Mouse (Mus musculus): ENCODE data around the gene Creb5.

Creb5 gene

DNA sequence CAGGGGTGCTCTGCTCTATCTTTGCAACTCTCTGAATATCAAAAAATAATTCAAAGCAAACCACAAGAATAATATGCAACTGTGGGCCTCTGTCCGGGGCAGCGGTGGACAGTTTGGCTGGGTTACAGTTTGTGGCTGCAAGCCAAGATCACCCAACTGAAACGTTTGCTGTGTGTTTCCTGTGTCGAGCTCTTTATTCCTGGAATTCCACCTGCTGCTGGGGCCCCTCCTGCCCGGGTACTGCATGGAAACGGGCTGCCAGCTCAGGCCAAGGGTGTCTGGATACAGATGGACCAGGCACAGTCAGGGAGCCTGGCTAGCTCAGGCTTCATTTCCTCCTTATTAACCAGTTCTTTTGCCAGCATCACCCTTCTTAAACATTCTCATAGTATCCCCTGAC is 269.0 kb downstream of the Creb5 start:
- DNase-seq: peak; percentile 72 to 87

DNA sequence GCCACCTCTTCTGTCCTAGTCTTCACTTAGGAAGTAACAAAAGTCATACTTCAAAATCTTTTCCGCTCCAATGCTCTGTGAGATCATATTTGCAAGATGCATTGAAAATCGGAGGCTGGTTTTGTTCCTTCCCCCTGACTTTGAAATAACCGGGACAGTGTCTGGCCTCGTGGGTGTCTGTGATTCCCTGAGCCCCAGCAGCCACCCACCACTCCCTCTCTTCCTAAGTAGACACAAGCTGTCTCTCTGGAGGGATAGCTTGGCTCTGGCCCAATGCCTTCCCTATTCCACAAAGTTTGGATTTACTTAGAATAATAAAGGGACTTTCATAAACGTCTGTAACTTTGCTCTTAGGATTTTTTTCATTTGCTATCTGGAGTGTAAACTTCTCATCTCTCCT is 273.9 kb downstream of the Creb5 start:
- DNase-seq: no peak

DNA sequence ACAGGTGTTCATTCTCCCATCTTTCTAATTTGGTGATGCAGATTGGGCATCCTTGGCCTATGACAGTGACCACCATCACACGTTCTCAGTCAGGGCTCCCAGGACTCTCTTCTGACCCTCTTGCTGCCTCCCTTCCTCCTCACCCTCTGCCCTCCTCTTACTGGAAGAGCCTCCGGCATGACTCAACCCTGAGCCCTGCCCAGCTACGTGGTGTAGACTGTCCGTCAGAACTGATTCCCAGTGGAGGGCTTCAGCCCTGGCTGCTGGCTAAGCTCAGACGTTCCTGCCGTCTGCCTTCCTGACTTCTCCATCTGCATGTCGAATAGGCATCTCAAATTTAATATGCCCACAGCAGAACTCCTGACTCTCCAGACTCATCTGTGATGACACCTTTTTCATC is 275.5 kb downstream of the Creb5 start:
- DNase-seq: no peak

DNA sequence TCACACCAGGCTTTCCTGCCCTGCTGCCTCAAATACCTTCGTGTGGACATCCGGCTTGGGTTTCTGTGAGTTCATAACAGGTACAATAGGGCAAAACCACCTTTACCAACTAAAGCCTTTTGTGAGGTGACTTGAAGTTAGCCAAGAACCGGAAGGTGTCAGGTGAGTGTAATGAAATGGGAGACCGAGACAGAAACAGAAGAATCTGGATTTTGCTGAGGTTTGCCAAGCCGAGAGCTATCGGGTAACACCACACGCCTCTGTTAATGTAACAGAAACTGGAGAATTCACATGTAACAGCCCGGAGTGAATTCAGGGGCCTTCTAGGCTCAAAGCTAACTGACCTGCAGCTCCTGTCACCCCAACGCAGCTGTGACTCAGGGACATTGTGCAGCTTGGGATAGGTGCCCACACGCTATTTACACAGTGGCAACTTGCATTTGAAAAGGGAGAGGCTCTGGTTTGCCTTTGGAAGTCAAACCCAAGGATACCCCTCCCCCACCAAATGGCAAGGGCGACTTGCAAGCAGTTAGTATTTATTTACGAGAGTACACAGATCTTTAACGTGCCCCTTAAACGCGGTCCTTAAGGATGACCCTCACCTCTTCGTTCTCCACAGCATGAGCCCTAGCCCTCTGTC is 276.6 kb downstream of the Creb5 start:
- DNase-seq: no peak

DNA sequence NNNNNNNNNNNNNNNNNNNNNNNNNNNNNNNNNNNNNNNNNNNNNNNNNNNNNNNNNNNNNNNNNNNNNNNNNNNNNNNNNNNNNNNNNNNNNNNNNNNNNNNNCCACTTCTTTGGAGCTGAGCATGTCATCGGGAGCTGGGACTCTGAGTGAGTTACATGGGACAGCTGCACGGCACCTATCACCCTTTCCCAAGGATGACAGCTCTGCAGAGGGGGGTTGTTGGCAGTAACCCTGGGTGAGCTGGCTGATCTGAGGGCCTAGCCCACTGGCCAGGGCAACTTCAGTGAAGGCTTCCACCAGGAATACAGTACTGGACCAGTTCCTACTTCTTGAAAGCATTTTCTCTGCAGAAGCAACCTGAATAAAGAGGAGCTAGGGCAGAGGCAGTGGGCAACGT is 282.4 kb downstream of the Creb5 start:
- DNase-seq: no peak

DNA sequence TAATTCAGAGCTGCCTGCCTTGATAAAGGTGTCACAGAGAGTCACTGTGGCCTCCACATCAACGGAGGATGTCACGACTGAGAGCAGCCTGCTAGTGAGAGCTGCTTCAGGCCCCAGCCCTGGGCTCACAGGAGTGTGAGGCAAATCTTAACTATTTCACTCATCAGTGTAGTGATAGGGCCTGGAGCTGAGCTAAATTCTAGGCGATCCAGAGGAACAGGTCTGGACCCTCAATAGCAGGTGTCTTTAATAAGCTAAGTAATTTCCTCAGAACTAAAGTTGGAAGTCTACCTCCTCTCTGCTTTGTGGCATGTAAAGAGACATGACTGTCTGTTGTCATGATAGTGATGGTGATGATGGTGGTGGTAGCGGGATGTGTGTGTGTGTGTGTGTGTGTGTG is 283.8 kb downstream of the Creb5 start:
- no peak for DNase-seq

DNA sequence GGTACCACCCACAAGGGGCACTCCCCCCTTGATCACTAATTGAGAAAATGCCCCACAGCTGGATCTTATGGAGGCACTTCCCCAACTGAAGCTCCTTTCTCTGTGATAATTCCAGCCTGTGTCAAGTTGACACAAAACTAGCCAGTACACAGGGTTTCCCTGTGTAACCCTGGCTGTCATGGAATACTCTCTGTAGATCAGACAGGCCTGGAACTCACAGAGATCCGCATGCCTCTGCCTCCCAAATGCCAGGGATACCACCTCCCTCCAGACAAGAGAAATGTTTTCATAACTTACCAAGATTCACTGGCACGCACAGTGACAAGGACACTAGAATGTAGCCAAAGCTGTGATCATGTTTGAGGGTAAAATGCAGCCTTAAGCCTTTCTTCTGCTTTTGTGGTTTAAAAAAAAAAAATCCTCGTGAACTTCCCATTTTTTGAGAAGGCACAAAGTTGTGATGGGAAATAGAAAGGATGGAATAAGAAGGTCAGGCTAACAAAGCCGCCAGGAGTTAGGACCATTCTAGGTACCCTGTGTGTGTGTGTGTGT is 284.6 kb downstream of the Creb5 start:
- DNase-seq: no peak

DNA sequence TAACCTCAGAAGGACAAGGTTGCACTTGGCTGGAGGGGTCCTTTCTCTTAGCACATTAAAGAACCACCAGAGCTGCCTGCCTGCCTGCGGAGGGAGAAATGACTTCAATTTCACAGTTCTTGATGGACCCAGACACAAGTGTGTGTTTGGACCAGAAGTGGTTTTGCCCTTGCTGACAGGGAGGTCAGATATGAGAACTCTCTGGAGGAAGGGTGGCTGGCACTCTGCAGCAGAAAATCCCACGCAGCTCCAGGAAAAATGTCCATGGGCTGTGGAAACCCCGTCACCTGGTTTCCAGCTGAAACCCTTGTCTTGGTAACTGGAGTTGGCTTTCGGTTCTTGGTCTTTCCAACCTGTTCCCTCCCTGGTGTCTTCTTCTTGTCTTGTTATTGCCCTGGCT is 285.4 kb downstream of the Creb5 start:
- DNase-seq: no peak

DNA sequence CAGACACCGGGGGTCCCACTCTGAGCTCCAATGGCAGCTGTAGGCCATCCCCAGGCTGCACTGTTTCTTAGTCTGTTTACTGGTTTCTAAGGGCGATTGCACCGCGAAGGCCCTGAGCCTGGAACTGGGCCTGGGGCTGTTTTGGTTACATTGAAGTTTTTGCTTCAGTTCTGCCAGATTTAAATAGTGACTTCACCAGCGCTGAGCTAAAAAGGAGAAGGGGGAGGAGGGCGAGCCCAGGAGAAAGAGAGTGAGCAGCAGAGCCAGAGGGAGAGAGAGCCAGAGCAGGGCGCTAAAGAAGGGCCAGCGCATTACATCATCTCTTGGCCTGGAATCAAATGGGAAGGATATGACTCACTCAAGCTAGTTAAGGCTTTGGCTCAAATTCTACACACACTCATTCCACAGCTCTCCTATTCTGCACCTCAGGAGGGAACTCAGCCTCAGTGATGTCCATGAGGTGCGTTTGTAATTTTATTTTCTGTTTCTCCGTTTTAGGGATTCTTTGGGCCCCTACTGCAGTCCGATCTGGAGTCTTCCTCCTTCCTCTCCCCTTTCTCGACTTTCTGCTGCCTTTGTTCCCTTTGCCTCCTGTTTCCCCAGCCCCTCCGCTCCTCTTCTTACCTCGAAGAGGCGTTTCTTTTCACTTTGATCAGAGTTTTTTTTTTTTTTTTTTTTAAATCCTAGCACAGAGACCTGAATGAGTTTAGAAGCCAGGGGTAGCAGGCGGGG is 286.1 kb downstream of the Creb5 start:
- peak; percentile 86 to 93 for DNase-seq

DNA sequence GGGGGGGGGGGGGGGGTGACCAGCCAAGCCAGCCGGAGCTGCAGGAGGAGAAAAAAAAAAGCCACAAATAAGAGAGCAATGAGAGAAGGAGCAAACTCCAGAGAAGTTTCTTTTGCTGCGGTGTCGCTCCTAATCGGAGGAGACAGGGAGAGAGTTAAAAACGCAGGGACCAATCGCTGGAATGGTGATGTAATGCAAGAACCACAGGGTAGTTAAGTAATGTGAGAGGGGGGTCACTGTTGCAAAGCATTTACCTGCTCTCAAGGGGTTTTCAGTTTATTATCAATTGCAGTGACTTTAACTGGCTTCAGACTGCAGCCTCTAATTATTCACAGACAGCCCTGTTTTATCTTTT is 286.6 kb downstream of the Creb5 start:
- no peak for DNase-seq

DNA sequence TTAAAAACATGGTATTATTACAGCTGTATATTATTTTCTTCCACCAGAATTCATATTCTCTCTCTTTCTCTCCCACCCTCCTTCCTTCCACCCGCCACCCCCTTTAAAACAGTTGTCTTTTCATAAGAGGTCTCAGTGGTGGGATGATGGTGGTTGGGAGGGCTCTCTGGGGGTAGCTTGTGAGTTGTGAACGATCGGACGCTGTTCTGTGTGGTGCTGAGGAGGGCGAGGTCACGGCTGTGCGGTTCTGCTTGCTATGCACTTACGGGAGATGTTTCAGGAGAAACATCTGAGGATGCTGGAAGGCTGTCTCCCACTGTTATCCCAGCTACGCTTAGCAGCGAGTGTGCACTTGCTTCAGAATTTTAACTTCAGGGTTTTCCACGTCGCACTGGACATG is 287.0 kb downstream of the Creb5 start:
- no peak for DNase-seq

DNA sequence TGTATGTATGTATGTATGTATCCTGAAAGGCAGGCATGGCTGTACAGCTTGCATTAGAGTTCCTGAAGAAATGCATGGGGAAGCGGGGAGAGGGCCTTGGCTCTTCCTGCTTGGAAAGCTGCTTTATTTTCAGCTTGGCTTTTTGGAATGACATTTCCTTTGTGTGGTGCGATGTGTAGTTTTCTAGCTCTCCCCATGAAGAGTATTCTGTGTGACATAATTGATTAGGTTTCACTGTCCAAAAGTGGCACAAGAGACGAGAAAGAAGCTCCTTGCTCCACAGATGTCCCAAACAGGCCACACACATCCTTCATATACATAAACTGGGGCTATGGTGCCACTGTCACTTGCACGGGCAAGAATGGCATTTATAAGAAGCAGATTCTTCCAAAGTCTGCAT is 288.1 kb downstream of the Creb5 start:
- DNase-seq: no peak

DNA sequence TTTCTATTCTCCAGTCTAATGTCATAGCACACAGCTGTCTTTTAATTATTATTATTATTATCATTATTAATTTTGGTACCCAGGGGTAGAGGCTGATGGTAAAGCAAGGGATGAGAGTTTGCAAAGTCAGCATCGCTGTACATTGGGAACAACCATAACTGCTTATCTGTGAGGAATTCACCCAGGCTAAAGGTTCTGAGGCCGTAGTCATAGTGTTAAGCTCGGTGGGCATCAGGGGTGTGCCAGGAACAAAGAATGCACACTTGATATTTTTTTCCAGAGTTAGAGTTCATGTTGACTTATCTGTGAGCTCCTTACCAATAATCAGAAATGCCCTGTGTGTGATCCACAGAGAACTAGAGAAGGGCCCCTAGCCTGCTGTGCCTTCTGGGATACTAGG is 288.8 kb downstream of the Creb5 start:
- DNase-seq: no peak

DNA sequence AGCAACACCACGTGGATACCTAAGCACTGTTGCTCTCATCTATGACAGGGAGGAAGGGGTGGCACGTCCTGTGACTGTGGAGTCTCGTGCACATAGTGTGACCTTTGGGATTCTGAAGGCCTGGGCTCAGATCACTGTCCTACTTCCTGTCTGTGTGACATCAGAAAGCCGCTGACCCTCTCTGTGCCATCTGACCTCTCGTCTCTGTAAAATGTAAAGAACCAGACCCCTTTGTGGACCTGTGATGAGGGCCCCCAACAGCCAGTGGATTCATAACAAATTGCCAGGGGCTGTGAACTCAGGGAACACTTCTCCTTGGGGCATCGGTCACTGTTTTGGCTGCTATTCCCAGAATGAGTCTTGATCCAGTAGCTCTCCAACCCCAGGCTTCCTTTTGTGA is 289.8 kb downstream of the Creb5 start:
- DNase-seq: no peak

DNA sequence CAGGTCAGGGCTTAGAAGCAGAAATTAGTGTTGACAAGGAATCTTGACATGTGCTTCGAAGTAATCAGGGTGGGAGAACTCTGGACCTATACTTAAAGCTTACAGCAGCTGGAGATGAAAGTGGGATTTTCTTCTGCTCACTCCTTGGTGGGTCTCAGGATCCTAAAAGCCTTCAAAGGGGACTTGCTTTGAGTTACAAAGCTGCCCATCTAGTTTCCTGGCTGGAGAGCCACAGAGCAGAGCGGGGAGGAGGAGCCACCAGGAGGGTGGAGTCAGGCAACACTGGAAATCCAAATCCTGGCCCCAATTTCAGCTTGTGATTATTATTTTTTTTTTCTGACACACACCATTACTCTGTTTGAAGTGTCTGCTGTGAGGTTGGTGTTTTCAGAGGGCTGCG is 290.7 kb downstream of the Creb5 start:
- DNase-seq: no peak

DNA sequence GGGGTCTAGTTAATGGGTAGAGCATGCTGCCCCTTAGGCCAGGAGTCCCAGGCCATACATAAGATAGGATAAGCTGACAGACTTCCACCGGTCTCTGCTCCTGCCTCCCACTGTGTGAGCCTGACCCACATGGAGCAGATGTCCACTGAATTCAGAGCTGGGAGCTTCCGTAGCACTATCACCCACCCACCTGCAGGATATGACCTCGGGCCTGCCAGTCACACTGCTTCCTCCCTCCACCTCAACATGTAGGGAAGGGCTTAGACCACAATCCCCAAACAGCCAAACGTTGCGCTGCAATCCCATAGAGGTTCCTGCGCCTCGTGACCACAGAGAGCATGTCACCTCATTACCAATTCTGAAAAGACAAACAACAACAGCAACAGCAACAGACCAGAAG is 293.3 kb downstream of the Creb5 start:
- DNase-seq: no peak

DNA sequence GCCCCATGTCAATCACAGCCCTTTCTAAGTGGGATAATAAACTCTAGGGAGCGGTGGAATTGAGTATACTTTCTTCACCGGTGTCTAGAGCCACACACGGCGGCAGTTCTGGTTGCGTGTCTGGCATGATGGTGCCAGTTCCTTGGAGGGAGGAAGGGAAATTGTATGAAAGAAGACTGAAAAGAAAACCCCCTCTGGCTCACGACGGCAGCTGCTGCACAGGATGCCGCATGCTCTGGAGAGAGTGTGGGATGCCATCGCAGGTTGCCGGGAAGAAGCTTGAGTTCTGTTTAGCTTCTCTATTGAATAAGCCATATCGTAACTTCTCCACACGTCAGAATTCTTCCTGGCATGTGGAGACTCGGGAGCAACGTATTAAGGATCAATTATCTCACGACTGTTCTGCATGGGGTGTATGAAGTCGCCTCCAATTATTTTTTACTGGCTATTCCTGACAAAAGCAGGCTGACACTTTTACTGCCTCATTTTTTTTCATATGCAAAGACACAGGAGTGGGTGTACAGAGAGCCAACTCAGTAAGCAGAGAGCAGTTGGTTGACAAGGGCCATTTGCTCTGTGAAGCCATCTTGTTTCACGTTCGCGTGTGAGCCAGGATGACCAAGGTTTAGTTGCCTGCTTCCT is 296.3 kb downstream of the Creb5 start:
- DNase-seq: no peak

DNA sequence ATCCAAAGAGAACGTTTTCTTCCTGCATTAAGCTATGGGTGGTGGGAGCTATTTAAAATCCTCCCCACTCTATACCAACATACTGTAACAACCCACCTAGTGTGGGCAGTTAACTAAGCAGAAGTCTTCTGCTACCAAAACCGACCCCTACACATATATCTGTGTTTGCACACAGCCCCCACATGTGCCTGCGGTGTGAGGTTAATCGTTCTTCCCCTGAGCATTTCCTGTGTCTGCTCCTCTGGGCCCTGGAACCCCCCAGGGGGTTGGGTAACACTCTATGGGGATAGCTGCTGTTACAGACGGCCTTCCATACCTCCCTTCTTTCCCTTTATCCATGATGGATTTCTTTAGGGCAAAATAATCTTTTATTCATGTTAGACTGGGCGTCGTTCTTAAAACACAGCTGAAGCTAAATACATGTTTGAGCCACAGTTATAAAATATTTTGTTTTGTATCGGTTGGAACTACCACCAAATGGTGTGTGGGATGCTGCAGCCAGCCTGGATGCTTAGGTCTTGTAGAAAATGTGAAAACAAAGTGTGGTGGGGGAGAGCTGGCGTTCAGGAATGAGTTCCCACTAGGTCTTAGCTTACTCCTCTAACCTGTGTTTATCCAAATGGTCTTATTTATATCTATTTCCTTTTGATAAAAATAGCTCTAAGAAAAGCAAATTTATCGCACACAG is 297.8 kb downstream of the Creb5 start:
- DNase-seq: no peak

DNA sequence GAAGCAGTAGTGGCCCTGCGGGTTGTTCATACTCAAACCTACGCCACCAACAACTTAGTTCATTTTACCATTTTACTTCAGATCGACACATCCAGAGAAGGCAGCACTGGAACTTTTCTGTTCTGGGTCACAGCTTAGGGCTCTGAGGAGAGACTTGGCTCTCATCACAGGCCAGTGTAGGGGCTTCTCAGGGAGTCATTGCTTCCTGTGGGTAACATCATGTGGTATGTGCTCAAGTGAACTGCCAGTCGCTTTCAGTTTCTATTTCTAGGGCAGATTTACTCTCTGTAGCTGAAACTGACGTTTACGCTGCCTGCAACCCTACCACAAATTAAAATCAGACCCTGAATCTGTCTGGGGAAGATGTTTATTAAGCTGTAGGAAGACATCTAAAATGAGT is 302.7 kb downstream of the Creb5 start:
- no peak for DNase-seq

DNA sequence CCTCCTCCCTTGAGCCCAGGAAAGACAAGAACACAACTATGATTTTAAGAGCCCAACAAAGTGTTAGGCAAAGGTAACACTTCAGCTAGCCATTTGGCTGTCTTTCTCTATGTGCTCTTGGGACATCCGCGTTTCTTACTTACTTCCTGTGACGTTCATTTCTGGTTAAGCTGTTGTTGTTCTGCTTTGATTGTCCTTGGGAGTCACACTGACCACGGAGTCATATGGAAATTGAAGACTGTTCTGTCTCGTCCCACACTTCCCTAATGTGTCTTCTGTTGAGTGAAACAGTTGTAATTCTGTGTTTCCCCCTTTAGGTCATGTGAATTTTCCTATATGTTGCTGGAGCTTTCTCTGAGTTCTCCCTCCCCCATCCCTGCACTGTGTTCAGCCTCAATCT is 305.2 kb downstream of the Creb5 start:
- DNase-seq: peak in 1 of 2 experiments; percentile 2

DNA sequence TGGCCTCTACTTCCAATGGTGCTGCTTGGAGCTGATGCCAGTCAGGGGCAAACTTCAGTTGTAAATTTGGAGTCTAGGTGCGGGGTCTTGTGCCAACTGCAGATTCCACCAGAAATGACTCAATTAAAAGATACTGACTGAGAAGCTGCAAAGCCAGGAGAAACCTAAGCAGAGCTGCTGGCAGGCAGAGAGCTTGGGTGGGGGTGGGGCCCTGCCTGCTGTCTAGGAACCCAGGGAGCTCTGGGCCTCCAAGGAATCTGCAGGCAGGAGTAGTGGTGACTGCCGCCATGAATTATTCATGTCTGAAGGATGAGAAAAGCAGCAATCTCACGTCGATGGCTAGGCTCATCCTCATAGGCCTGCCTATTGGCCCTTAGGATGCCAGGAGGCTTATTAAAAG is 306.5 kb downstream of the Creb5 start:
- no peak for DNase-seq

DNA sequence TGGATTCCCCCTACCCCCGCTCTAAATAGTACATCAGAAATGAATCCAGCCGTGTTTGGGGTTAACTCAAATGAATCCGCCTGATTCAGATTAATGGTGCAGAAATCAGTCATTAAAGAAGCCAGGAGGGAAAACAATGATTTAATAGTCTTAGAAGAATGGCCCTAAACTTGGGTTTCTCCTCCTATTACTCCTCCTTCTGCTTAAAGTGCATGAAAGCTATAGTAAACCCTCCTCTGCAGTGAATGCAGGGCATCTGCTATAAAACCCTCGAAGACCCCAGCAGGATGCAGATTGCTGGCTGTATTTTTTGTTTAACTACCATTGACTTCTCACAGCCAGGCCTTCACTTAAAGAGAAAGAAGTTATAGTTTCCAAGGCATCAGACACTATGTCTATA is 307.2 kb downstream of the Creb5 start:
- DNase-seq: no peak

DNA sequence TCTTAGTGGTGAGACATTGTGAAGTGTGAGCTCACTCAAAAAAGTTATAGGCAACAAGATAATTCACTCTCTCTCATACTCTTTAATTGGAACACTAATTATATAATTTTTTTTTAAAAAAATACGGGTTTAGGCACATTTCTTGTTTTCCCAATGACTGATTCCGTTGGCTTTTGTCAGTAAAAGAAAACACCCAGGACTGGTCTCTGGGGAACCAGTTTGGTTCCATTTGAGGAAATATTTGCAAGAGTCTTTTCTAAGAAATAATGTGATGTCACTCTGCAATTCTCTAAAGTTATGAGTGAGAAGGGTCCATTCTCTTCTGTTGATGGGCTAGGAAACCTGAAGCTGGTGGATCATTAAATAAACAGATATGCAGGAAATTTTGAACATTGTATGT is 309.3 kb downstream of the Creb5 start:
- no peak for DNase-seq

DNA sequence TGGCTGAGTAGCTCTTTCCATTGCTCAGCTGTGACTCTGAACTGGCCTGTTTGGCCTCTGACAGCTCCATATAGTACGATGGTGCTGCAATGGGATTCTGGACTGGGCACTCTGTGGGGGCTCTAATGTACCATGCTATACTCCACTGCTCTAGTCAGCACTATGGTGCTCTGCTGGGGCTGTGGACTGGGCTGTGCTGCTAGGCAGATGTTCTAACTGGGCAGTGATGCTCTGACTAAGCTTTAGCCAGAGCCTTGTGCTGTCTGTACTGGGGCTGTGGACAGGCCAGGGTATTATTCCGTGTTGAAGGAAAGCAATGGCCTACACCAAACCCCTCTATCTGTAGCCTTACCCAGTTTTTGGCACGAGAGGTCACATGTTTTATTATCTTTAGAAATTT is 316.0 kb downstream of the Creb5 start:
- DNase-seq: no peak

Data from kidney, postnatal 36 days (tissue).